Mouse (Mus musculus): Measurements from ENCODE around the gene 4930548H24Rik. TPM values are rescaled to one million over a fixed set of nuclear protein-coding genes. Genes with fewer than 3 reads are reported as not detected.
"Not testable (repeated sequence)": the region's sequence is repeated elsewhere in the genome, so short reads cannot be mapped to it uniquely, and the experiment has no call there.

The 4930548H24Rik gene
- polyA plus RNA-seq, 1 experiment from 2014 or later = not detected

- no peak overlapping the region for H3K4me3 ChIP-seq (ENCODE audit: control insufficient read depth in 1 of 2, insufficient read depth in 1 of 2, low read depth in 1 of 2, low read length in 2 of 2)
- WGBS = 67% methylated on average over 1 of the region's 1 CpGs
- H3K9me3 ChIP-seq (ENCODE audit: control insufficient read depth, low read length) = no peaks in the 10 kb centered on the region
- H3K9ac ChIP-seq (ENCODE audit: low read length) = no peak overlapping the region
- H3K4me1 ChIP-seq (ENCODE audit: control insufficient read depth in 2 of 2, insufficient read depth in 2 of 2, low read length in 2 of 2) = no peaks in the 10 kb centered on the region
- no peak for ATAC-seq (ENCODE audit: insufficient number of reproducible peaks, insufficient read depth, low FRiP score, low read depth)
- no peaks in the 10 kb centered on the region for H3K27me3 ChIP-seq (ENCODE audit: control insufficient read depth, insufficient read depth, low read length)
- peaks cover 97% of the 10 kb centered on the region for H3K36me3 ChIP-seq (ENCODE audit: control insufficient read depth, insufficient read depth, low read length)
- H3K27ac ChIP-seq (replicated peaks in 1 of 2; ENCODE audit: control insufficient read depth in 1 of 2, insufficient read depth in 1 of 2, low read depth in 2 of 2, low read length in 2 of 2) = no peak overlapping the region
- no peak overlapping the region for H3K4me2 ChIP-seq (ENCODE audit: low read length)
Observed at GRCm38 (mm10) chr5:31512481-31512880, 26.9 kb downstream of the 4930548H24Rik start.

- Histone ChIP-seq H3K27me3 (ENCODE audit: control insufficient read depth, insufficient read depth, low read length) (no peaks in the 10 kb centered on the region), H3K4me2 (ENCODE audit: low read length) (no peak overlapping the region), H3K9me3 (ENCODE audit: control insufficient read depth, low read length) (no peaks in the 10 kb centered on the region), H3K4me1 (ENCODE audit: control insufficient read depth in 2 of 2, insufficient read depth in 2 of 2, low read length in 2 of 2) (no peaks in the 10 kb centered on the region), H3K27ac (replicated peaks in 1 of 2; ENCODE audit: control insufficient read depth in 1 of 2, insufficient read depth in 1 of 2, low read depth in 2 of 2, low read length in 2 of 2) (no peak overlapping the region), H3K9ac (ENCODE audit: low read length) (no peak overlapping the region), H3K36me3 (ENCODE audit: control insufficient read depth, insufficient read depth, low read length) (peaks cover 73% of the 10 kb centered on the region), H3K4me3 (ENCODE audit: control insufficient read depth in 1 of 2, insufficient read depth in 1 of 2, low read depth in 1 of 2, low read length in 2 of 2) (no peak overlapping the region)
- ATAC-seq (ENCODE audit: insufficient number of reproducible peaks, insufficient read depth, low FRiP score, low read depth) = no peak
- 93% methylated on average over 6 of the region's 6 CpGs for WGBS
Observed at GRCm38 (mm10) chr5:31520556-31520955, 35.0 kb downstream of the 4930548H24Rik start.

GRCm38 (mm10) chr5:31526354-31527116 lies 41.0 kb downstream of the 4930548H24Rik start, which contains the start of gene Slc4a1ap:
Slc4a1ap (plus strand) TSS chr5:31526995.
- Histone ChIP-seq H3K36me3 (ENCODE audit: control insufficient read depth, insufficient read depth, low read length) (peaks cover 47% of the 10 kb centered on the region), H3K27me3 (ENCODE audit: control insufficient read depth, insufficient read depth, low read length) (no peaks in the 10 kb centered on the region), H3K9ac (ENCODE audit: low read length) (peak within 1 kb of the TSS; percentile 80), H3K4me2 (ENCODE audit: low read length) (peak within 1 kb of the TSS; percentile 89), H3K4me1 (ENCODE audit: control insufficient read depth in 2 of 2, insufficient read depth in 2 of 2, low read length in 2 of 2) (peaks cover 5 to 14% of the 10 kb centered on the region in 2 experiments; a peak in 3 of 4 replicates), H3K9me3 (ENCODE audit: control insufficient read depth, low read length) (no peaks in the 10 kb centered on the region), H3K4me3 (ENCODE audit: control insufficient read depth in 1 of 2, insufficient read depth in 1 of 2, low read depth in 1 of 2, low read length in 2 of 2) (peak within 1 kb of the TSS; percentile 78 to 89), H3K27ac (replicated peaks in 1 of 2; ENCODE audit: control insufficient read depth in 1 of 2, insufficient read depth in 1 of 2, low read depth in 2 of 2, low read length in 2 of 2) (peak within 1 kb of the TSS; percentile 63 to 76)
- WGBS = under 1% methylated on average over 28 of the region's 28 CpGs
- ATAC-seq (ENCODE audit: insufficient number of reproducible peaks, insufficient read depth, low FRiP score, low read depth) = 0 out of 2 replicates have a peak, but pooled peaks have one; percentile 54

DNA sequence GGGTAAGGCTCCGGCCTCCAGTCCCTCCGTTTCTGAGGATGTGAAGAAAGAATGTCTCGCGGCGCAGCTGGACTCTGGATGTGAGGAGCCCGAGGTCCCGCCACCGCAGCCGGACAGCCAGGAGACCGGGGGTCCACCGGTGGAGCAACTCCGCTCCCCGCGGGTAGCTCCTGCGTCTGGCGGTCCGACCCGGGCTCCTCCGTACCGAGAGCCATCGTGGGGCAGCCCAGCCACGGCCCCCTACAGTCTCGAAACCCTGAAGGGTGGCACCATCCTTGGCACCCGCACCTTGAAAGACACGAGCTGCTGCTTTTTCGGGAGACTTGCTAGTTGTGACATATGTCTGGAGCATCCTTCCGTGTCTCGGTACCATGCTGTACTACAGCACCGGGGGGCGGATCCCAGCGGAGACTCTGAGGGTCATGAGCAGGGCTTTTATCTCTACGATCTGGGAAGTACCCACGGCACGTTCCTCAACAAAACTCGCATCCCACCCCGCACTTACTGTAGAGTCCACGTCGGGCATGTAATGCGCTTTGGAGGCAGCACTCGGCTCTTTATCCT lies 41.7 kb downstream of the 4930548H24Rik start:
- peak overlapping the region; percentile 80 for H3K9ac ChIP-seq (ENCODE audit: low read length)
- H3K27me3 ChIP-seq (ENCODE audit: control insufficient read depth, insufficient read depth, low read length) = no peaks in the 10 kb centered on the region
- no peaks in the 10 kb centered on the region for H3K9me3 ChIP-seq (ENCODE audit: control insufficient read depth, low read length)
- ATAC-seq (ENCODE audit: insufficient number of reproducible peaks, insufficient read depth, low FRiP score, low read depth) = no peak
- H3K4me2 ChIP-seq (ENCODE audit: low read length) = peak overlapping the region; percentile 89
- H3K4me1 ChIP-seq (ENCODE audit: control insufficient read depth in 2 of 2, insufficient read depth in 2 of 2, low read length in 2 of 2) = peaks cover 5 to 14% of the 10 kb centered on the region in 2 experiments; a peak in 3 of 4 replicates
- H3K4me3 ChIP-seq (ENCODE audit: control insufficient read depth in 1 of 2, insufficient read depth in 1 of 2, low read depth in 1 of 2, low read length in 2 of 2) = peak overlapping the region; percentile 78 to 89
- WGBS = 2% methylated on average over 40 of the region's 40 CpGs
- peaks cover 47% of the 10 kb centered on the region for H3K36me3 ChIP-seq (ENCODE audit: control insufficient read depth, insufficient read depth, low read length)
- peak overlapping the region in 1 of 2 experiments; percentile 63; a peak in 2 of 4 replicates for H3K27ac ChIP-seq (replicated peaks in 1 of 2; ENCODE audit: control insufficient read depth in 1 of 2, insufficient read depth in 1 of 2, low read depth in 2 of 2, low read length in 2 of 2)

DNA sequence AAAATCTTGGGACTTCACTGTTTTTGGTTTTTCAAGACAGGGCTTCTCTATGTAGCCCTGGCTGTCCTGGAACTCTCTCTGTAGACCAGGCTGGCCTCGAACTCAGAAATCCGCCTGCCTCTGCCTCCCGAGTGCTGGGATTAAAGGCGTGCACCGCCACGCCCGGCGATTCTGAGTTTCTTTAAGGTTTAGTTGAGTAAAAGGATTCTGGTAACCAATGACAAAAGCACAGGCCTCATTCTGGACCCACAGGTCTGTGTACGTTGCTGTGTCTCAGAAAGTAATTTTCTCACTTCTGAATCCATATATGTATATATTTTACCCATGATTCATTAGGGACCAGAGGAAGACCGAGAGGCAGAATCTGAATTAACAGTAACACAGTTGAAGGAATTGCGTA lies 42.2 kb downstream of the 4930548H24Rik start, which contains the start of gene Supt7l:
TSS of gene Supt7l (minus strand) at position 101 of the 400 bp plus-strand sequence.
- peaks cover 5 to 14% of the 10 kb centered on the region in 2 experiments; a peak in 3 of 4 replicates for H3K4me1 ChIP-seq (ENCODE audit: control insufficient read depth in 2 of 2, insufficient read depth in 2 of 2, low read length in 2 of 2)
- peak within 1 kb of the TSS; percentile 63 to 76 for H3K27ac ChIP-seq (replicated peaks in 1 of 2; ENCODE audit: control insufficient read depth in 1 of 2, insufficient read depth in 1 of 2, low read depth in 2 of 2, low read length in 2 of 2)
- WGBS = 76% methylated on average over 11 of the region's 11 CpGs
- not testable (repeated sequence) for H3K9me3 ChIP-seq (ENCODE audit: control insufficient read depth, low read length); H3K27me3 ChIP-seq (ENCODE audit: control insufficient read depth, insufficient read depth, low read length); ATAC-seq (ENCODE audit: insufficient number of reproducible peaks, insufficient read depth, low FRiP score, low read depth)
- H3K9ac ChIP-seq (ENCODE audit: low read length) = peak within 1 kb of the TSS; percentile 80
- peaks cover 47% of the 10 kb centered on the region for H3K36me3 ChIP-seq (ENCODE audit: control insufficient read depth, insufficient read depth, low read length)
- H3K4me3 ChIP-seq (ENCODE audit: control insufficient read depth in 1 of 2, insufficient read depth in 1 of 2, low read depth in 1 of 2, low read length in 2 of 2) = peak within 1 kb of the TSS; percentile 78 to 89
- H3K4me2 ChIP-seq (ENCODE audit: low read length) = peak within 1 kb of the TSS; percentile 89

DNA sequence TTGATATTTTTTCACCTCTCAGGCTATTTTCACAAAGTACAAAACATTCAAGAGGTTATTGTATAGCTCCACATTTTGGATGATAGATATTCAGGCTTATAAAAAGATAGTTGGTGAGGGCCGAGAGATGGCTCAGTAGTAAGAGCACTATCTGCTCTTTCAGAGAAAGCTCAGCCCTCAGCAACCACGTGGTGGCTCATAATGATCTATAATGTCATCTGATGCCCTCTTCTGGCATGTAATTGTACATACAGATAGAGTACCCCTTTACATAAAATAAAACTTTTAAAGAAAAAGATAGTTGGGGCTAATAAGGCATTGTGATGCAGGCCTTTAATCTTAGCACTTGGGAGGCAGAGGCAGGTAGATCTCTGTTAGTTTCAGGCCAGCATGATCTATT lies 43.0 kb downstream of the 4930548H24Rik start:
- Histone ChIP-seq H3K4me1 (ENCODE audit: control insufficient read depth in 2 of 2, insufficient read depth in 2 of 2, low read length in 2 of 2) (peaks cover 5 to 14% of the 10 kb centered on the region in 2 experiments; a peak in 3 of 4 replicates), H3K4me3 (ENCODE audit: control insufficient read depth in 1 of 2, insufficient read depth in 1 of 2, low read depth in 1 of 2, low read length in 2 of 2) (no peak overlapping the region), H3K36me3 (ENCODE audit: control insufficient read depth, insufficient read depth, low read length) (peaks cover 52% of the 10 kb centered on the region), H3K27ac (replicated peaks in 1 of 2; ENCODE audit: control insufficient read depth in 1 of 2, insufficient read depth in 1 of 2, low read depth in 2 of 2, low read length in 2 of 2) (no peak overlapping the region), H3K9me3 (ENCODE audit: control insufficient read depth, low read length) (no peaks in the 10 kb centered on the region), H3K4me2 (ENCODE audit: low read length) (no peak overlapping the region), H3K9ac (ENCODE audit: low read length) (no peak overlapping the region), H3K27me3 (ENCODE audit: control insufficient read depth, insufficient read depth, low read length) (no peaks in the 10 kb centered on the region)
- no peak for ATAC-seq (ENCODE audit: insufficient number of reproducible peaks, insufficient read depth, low FRiP score, low read depth)
- WGBS = 55% methylated on average over 2 of the region's 2 CpGs

DNA sequence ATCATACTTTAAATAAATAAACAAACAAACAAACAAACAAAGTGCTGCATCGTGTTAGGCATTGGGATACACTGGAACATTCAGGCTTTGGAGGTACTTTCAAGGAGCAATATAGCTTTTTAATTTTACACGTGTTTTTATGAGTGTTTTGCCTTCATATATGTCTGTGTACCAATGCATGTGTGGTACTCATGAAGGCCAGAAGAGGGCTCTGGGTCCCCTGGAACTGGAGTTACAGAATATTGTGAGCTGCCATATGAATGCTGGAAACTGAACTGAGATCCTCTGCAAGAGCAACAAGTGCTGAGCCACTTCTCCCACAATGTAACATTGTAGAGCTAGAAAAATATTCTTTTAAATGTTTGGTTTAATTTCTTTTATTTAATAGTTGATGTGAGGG lies 49.7 kb downstream of the 4930548H24Rik start:
- H3K27ac ChIP-seq (replicated peaks in 1 of 2; ENCODE audit: control insufficient read depth in 1 of 2, insufficient read depth in 1 of 2, low read depth in 2 of 2, low read length in 2 of 2) = no peak overlapping the region
- H3K4me2 ChIP-seq (ENCODE audit: low read length) = no peak overlapping the region
- no peak for ATAC-seq (ENCODE audit: insufficient number of reproducible peaks, insufficient read depth, low FRiP score, low read depth)
- peaks cover 95% of the 10 kb centered on the region for H3K36me3 ChIP-seq (ENCODE audit: control insufficient read depth, insufficient read depth, low read length)
- H3K9ac ChIP-seq (ENCODE audit: low read length) = no peak overlapping the region
- no peaks in the 10 kb centered on the region for H3K9me3 ChIP-seq (ENCODE audit: control insufficient read depth, low read length)
- no peaks in the 10 kb centered on the region for H3K27me3 ChIP-seq (ENCODE audit: control insufficient read depth, insufficient read depth, low read length)
- 88% methylated on average over 2 of the region's 2 CpGs for WGBS
- H3K4me1 ChIP-seq (ENCODE audit: control insufficient read depth in 2 of 2, insufficient read depth in 2 of 2, low read length in 2 of 2) = no peaks in the 10 kb centered on the region
- no peak overlapping the region for H3K4me3 ChIP-seq (ENCODE audit: control insufficient read depth in 1 of 2, insufficient read depth in 1 of 2, low read depth in 1 of 2, low read length in 2 of 2)

Data from heart, embryonic 14.5 days (tissue).